Mouse (Mus musculus) testis, adult 2 months (tissue): ENCODE measurements around the gene Polr1e. TPM values are rescaled to one million over a fixed set of nuclear protein-coding genes. Genes with fewer than 3 reads are reported as not detected.

ENCODE experiments used
- H3K27ac ChIP-seq: fragments of 200-500 bp; 2 replicates; pipeline ENCODE4 v1.5.1; 2012; ENCODE audit warnings: low read depth, low read length; ENCODE audit not compliant: control insufficient read depth, insufficient read depth
- H3K27me3 ChIP-seq: fragments of 200-500 bp; 2 replicates; pipeline ENCODE4 v1.6.1; 2012; ENCODE audit warnings: mild to moderate bottlenecking, low read length, moderate library complexity; ENCODE audit not compliant: control insufficient read depth, insufficient read depth
- H3K36me3 ChIP-seq: fragments of 200-500 bp; 2 replicates; pipeline ENCODE4 v1.6.1; 2012; ENCODE audit warnings: mild to moderate bottlenecking, low read length; ENCODE audit not compliant: control insufficient read depth, insufficient read depth
- H3K4me1 ChIP-seq: fragments of 200-500 bp; 2 replicates; pipeline ENCODE4 v1.6.1; 2012; ENCODE audit warnings: low read length; ENCODE audit not compliant: control insufficient read depth, insufficient read depth
- H3K4me3 ChIP-seq: fragments of 200-500 bp; 2 replicates; pipeline ENCODE4 v1.5.1; 2012; ENCODE audit warnings: low read depth, mild to moderate bottlenecking, low read length, moderate library complexity, mixed read lengths; ENCODE audit not compliant: control insufficient read depth
- CTCF ChIP-seq: fragments of 200-500 bp; IDR thresholded peaks from 2 replicates; pipeline ENCODE4 v1.5.1; 2012; ENCODE audit warnings: low read depth, mild to moderate bottlenecking, inconsistent platforms, low read length, moderate library complexity; ENCODE audit not compliant: control insufficient read depth, insufficient read depth, insufficient replicate concordance
- POLR2A ChIP-seq: fragments of 200-500 bp; IDR thresholded peaks from 2 replicates; pipeline ENCODE4 v1.6.1; 2012; ENCODE audit warnings: low read depth, mild to moderate bottlenecking, inconsistent platforms, low read length, moderate library complexity; ENCODE audit not compliant: control insufficient read depth
- polyA plus RNA-seq: library from polyadenylated mRNA; depleted of rRNA; stranded (reverse); fragments of >200 nt; gene quantifications from 2 replicates; pipeline ENCODE4 v1.2.3, GENCODE M21; 2012

The Polr1e gene
- polyA plus RNA-seq, 1 experiment = 6.3 TPM

DNA sequence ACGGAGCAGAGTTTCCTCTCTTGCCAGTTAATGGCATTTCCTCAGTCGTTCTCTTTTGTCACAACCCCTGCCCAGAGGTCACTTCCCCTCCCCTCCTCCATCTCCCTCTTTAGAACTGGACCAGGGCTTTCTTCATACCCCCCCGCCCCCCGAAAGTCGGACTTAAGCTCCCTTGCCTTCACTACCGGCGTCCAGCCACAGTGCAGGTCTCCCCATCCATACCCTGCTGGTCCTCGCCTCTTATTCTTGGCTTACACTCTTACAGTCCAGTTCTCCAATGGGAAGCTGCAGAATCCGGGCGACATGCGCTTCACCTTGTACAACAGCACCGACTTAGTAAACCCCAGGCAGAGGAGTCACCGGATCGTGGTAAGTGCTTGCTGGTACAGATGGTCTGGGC lies 626 bp downstream of the Polr1e start:
- H3K4me3 ChIP-seq = peak overlapping the region; percentile 91
- no peak overlapping the region for H3K27ac ChIP-seq
- H3K36me3 ChIP-seq = peaks cover 2% of the 10 kb centered on the region; the same call in 1 of the 2 replicates
- peaks cover 4% of the 10 kb centered on the region; the same call in 1 of the 2 replicates for H3K4me1 ChIP-seq
- H3K27me3 ChIP-seq = no peaks in the 10 kb centered on the region
- TF ChIP-seq POLR2A = no peak
- no peak for TF ChIP-seq CTCF

GRCm38 (mm10) chr4:45026459-45026858 lies 8.1 kb downstream of the Polr1e start:
- Histone ChIP-seq H3K36me3 (peaks cover 5% of the 10 kb centered on the region), H3K4me1 (no peaks in the 10 kb centered on the region), H3K4me3 (no peak overlapping the region), H3K27ac (no peak overlapping the region), H3K27me3 (no peaks in the 10 kb centered on the region)
- TF ChIP-seq POLR2A (no peak), CTCF (no peak)

GRCm38 (mm10) chr4:45032586-45032985 lies 14.2 kb downstream of the Polr1e start:
- TF ChIP-seq POLR2A (no peak), CTCF (no peak)
- H3K27ac ChIP-seq = no peak overlapping the region
- peaks cover 1% of the 10 kb centered on the region for H3K36me3 ChIP-seq
- no peak overlapping the region for H3K4me3 ChIP-seq
- H3K4me1 ChIP-seq = peaks cover 3% of the 10 kb centered on the region; the same call in 1 of the 2 replicates
- H3K27me3 ChIP-seq = no peaks in the 10 kb centered on the region

GRCm38 (mm10) chr4:45034693-45035628 lies 16.6 kb downstream of the Polr1e start:
- Histone ChIP-seq H3K27me3 (no peaks in the 10 kb centered on the region), H3K4me1 (peaks cover 3% of the 10 kb centered on the region; the same call in 1 of the 2 replicates), H3K27ac (no peak overlapping the region), H3K4me3 (no peak overlapping the region), H3K36me3 (no peaks in the 10 kb centered on the region; the same call in 1 of the 2 replicates)
- no peak for TF ChIP-seq CTCF
- no peak for TF ChIP-seq POLR2A

DNA sequence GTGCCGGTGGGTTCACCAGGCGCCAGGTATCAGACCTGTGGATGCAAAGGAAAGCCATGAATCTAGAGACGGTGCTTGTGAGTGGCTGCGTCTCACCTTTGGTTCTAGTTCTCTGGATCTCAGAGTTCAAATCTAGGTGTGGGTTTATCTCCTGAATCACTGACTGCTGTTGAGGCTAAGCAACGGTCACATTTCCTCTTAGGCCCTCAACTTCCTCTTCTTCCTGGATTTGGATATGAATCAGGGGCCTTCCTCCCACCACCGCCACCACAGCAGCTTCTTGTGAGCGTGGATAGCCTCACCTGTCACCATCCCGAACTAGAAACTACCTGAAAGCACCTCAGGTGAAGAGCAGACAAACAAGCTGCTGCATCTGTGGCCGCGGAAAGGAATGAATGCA lies 17.7 kb downstream of the Polr1e start:
- no peak for TF ChIP-seq POLR2A
- no peak for TF ChIP-seq CTCF
- no peak overlapping the region for H3K4me3 ChIP-seq
- H3K27me3 ChIP-seq = no peaks in the 10 kb centered on the region
- H3K4me1 ChIP-seq = peaks cover 3% of the 10 kb centered on the region; the same call in 1 of the 2 replicates
- no peaks in the 10 kb centered on the region for H3K36me3 ChIP-seq
- no peak overlapping the region for H3K27ac ChIP-seq

DNA sequence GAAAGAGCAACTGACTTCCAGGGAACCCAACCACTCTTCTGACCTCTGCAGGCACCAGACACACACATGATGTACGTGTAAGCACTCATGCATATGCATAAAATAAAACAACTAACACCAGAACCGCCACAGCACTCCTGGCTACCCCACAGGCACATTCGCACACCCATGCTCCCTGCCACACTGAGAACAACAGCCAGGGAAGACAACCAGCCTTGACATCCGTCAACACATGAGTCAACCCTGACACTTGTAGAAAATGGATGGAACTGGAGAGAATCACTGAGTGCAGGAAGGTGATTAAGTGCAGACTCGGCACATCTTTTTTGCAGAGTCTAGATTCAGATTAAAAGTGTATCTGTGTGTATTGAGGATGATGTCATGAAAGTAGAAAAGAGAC lies 18.2 kb downstream of the Polr1e start:
- no peak for TF ChIP-seq CTCF
- TF ChIP-seq POLR2A = no peak
- Histone ChIP-seq H3K27me3 (no peaks in the 10 kb centered on the region), H3K4me3 (no peak overlapping the region), H3K36me3 (no peaks in the 10 kb centered on the region), H3K4me1 (peaks cover 3% of the 10 kb centered on the region; the same call in 1 of the 2 replicates), H3K27ac (no peak overlapping the region)
